Mouse (Mus musculus): Measurements from ENCODE around the gene Ecd. TPM values are rescaled to one million over a fixed set of nuclear protein-coding genes. Genes with fewer than 3 reads are reported as not detected.
A peak's percentile ranks its signal among the peaks of the same experiment; 100 is the strongest.
"Not testable (repeated sequence)": the region's sequence is repeated elsewhere in the genome, so short reads cannot be mapped to it uniquely, and the experiment has no call there.

Gene Ecd
- polyA plus RNA-seq, 1 experiment = 29.0 TPM

DNA sequence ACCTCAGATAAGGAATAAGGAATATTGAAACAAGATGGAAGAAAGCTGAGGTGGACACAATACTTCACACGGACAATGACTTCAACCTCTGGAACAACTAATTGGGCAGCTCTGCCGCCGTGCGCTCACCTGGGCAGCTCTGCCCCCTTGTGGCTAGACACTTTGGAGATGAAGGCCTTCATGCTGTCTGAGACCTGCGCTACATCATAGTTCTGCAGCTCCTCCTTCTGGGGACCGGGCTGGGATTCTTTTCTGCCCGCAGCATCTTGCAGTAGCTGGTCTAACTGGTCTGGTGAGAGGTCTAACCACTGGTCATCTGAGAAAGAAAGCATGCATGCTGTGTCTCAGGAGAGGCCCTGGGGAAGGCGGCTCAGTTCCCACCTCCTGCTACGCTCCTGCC lies 19.4 kb downstream of the Ecd start:
- no peak for DNase-seq (ENCODE audit: low read depth)

DNA sequence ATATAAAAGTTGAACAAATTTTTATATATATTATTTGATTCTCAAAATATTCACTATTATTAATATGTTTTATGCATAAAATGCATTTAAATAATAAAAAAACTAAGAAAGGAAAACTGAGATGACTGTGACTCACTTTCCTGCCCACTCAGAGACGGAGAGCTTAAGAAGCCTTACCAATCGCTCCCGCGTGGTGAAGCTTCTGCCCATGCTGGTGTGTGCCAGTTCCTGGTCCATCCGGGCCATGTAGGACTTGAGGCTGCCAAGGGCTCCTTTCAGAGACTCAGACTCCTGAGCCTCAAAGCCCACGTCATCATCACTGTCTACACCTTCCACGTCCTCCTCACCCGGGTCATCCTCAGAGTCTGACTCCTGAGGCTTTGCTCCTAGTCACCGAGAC lies 23.7 kb downstream of the Ecd start:
- no peak for DNase-seq (ENCODE audit: low read depth)

DNA sequence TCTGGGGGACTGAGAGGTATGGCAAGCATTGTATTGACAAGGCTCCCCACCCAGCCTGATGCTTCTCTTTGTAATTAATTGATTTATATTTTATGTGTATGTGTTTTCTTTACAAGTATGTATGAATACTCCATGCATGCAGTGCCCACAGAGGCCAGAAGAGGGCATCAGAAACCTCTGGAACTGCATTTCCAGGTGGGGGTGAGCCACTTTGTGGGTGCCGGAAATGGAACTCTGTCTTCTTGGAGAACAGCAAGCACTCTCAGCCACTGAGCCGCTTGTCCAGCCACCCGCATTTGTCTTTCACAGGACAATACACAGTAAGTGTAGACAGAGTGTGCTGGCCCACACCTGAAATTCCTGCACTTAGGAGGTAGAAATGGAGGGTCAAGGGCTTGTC lies 28.5 kb downstream of the Ecd start:
- DNase-seq (ENCODE audit: low read depth) = no peak

DNA sequence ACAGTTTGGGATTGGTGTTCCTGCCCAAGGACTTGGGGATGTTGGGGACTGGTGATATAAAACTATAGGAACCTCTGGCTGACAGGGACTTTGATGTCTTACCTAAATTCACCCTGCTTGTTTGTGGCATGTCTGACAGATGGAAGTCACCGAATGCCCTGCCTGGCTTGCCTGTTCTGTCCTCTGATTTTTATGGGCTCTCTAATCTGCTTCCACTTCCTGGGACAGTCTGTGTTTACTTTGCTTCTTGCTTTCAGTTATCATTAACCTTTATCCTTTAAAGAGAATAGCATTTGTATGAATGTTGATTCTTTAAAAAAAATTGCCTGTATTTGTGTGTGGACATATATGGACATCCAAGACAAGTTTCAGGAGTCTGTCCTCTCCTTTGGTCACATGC lies 32.8 kb downstream of the Ecd start:
- DNase-seq (ENCODE audit: low read depth) = no peak

DNA sequence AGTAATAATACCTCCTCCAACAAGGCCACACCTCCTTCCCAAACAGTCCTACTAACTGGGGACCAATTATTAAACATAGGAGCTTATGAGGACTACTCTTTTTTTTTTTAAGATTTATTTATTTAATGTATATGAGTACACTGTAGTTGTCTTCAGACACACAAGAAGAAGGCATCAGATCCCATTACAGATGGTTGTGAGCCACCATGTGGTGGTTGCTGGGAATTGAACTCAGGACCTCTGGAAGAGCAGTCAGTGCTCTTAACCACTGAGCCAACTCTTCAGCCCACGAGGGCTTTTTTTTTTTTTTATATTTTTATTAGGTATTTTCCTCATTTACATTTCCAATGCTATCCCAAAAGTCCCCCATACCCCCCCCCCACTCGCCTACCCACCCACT lies 42.8 kb downstream of the Ecd start:
- DNase-seq (ENCODE audit: low read depth) = not testable (repeated sequence)

DNA sequence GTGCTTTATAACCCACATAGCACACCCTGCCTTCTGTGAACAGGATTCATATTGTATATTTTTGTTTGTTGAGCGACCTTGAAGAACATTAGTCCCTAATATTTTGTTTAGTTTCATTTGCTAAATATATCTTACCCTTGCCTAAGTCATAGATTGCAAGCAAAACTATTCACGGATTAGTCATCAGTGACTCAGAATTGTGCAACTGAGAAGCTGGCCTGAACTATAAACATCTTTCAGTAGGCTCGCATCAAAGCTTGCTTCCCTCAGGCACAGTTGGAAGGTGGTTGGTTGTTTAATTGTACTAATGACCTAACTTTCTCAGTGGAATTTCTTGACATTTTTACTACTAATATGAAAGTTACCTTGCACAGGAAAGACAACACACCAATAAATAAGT lies 49.8 kb downstream of the Ecd start:
- DNase-seq (ENCODE audit: low read depth) = peak; percentile 96

DNA sequence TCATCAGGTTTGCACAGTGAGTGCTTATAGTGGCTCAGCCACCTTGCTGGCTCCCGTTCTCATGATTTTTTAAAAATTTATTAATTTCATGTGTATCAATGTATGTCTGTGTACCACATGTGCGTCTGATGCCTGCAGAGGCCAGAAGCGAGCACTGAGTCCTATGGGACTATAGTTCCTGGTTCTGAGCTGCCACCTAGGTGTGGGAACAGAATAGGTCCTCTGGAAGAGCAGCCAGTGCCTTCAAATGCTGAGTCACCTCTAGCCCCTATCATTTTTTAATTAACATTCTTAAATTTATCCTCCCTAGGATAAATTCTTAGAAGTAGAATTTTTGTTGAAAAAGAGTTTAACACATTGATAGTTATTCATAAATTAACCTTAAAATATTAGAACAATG lies 50.3 kb downstream of the Ecd start:
- DNase-seq (ENCODE audit: low read depth) = no peak

DNA sequence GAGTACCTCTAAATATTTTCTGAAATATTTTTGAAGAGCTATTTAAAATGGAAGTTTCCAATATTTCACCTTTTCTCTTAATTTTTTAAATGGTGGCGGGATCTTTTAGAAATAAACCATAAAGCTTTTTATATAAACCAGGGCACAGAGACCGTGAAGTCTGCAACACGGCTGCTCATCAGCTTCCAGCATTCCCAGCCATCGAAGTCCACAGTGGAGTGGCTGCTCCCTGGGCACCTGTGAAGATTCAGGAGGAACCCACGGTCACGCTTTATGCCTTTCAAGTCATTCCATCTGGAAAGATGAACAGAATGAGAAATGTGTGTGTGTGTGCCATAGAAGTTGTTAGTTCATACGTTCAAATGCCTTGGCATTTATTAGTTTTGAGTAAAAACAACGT lies 53.0 kb downstream of the Ecd start:
- DNase-seq (ENCODE audit: low read depth) = no peak

DNA sequence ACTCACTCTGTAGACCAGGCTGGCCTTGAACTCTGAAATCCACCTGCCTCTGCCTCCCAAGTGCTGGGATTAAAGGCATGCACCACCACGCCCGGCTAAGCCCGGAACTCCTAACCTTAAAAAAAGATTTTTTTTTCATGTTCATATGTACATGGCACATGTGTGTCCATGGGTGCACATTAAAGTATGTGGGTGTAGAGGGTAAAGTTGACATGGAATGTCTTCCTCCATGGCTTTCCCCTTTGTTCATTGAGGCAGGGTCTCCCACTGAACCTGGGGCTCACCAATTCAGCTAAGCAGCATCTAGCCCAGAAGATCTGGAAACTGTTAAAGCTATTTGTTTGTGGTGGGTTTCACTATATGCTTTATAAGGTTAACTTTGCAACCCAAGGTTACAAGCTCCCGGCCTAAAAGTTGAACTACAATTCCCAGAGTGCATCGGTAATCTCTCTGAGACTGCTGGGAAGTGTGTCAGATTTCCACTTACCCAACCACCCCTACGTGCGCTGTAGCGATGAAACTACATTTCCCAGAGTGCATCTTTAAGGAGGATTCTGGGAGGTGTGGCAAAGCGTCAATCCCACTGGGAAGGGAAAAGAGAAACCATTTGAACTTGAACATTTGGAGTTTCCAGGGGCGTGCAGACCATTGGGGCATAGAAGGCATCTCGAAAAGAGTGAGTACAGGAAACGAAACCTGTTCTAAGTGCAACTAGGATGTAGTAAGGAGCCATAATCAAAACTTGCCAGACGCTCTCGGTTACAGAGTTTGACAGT lies 53.6 kb downstream of the Ecd start, which contains the start of gene Nudt13:
TSS of gene Nudt13 (plus strand) at position 581 of the 776 bp plus-strand sequence.
- DNase-seq (ENCODE audit: low read depth) = peak; percentile 81

DNA sequence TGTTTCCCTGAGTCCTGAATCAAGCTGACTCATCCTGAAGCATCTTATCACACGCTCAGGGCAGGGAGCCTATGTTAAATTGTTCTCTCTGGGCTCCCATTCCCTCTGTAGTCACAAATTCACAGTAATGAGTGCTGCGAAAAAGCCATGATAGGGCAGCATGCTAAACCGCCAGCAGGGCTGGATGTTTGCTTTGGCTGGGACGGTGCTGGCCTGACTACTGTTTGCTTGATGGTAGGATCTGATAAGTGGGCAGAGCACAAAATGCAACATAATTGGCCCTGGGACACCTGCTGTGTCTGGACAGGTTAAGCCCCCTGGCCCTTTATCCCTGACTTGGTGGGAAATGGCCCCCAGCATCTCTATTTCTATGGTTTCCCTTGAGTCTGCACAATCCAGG lies 56.5 kb downstream of the Ecd start:
- no peak for DNase-seq (ENCODE audit: low read depth)

Other genes with a start within 250 kb of the Ecd start
- gene Saysd1, start 209.6 kb downstream of the Ecd start, polyA plus RNA-seq (2012; rRNA removed) = 7.8 and 8.0 TPM in 2 replicates
- 12.6 and 18.0 TPM in 2 replicates for gene Kcnk5, start 166.3 kb downstream of the Ecd start, polyA plus RNA-seq (2012; rRNA removed)
- gene Kcnk16, start 78.9 kb downstream of the Ecd start, polyA plus RNA-seq (2012; rRNA removed) = not detected in 2 replicates
- 25.3 and 37.6 TPM in 2 replicates for gene Nudt13, start 53.4 kb downstream of the Ecd start, polyA plus RNA-seq (2012; rRNA removed)
- gene Fam149b, start within 50 bp of the Ecd start, polyA plus RNA-seq (2012; rRNA removed) = 34.0 and 35.1 TPM in 2 replicates
- gene Dnajc9, start 40.8 kb upstream of the Ecd start, polyA plus RNA-seq (2012; rRNA removed) = 8.0 and 12.1 TPM in 2 replicates
- gene Mrps16, start 45.5 kb upstream of the Ecd start, polyA plus RNA-seq (2012; rRNA removed) = 42.5 and 48.5 TPM in 2 replicates
- 0.78 and 0.85 TPM in 2 replicates for gene Cfap70, start 104.1 kb upstream of the Ecd start, polyA plus RNA-seq (2012; rRNA removed)
- 72.9 and 87.9 TPM in 2 replicates for gene Anxa7, start 132.0 kb upstream of the Ecd start, polyA plus RNA-seq (2012; rRNA removed)
- 0.57 and 0.90 TPM in 2 replicates for gene Mss51, start 148.8 kb upstream of the Ecd start, polyA plus RNA-seq (2012; rRNA removed)
- gene Ppp3cb, start 198.5 kb upstream of the Ecd start, polyA plus RNA-seq (2012; rRNA removed) = 13.9 and 16.8 TPM in 2 replicates